Mouse (Mus musculus) embryonic facial prominence, embryonic 10.5 days (tissue): Measurements from ENCODE around the gene Rabgef1. TPM values are rescaled to one million over a fixed set of nuclear protein-coding genes. Genes with fewer than 3 reads are reported as not detected.

Experiments
- DNase-seq: peaks from one replicate; pipeline ENCODE4 v3.0.0-alpha.2; 2017; ENCODE audit warnings: low spot score
- H3K27ac ChIP-seq: fragments of 300-500 bp; sonication (generic); replicated peaks from 2 replicates; pipeline ENCODE4 v1.5.1; 2016; ENCODE audit warnings: mild to moderate bottlenecking
- H3K27me3 ChIP-seq: fragments of 300-500 bp; sonication (generic); replicated peaks from 2 replicates; pipeline ENCODE4 v1.6.1; 2016; ENCODE audit warnings: low read depth, mild to moderate bottlenecking; ENCODE audit not compliant: poor library complexity, severe bottlenecking
- H3K36me3 ChIP-seq: fragments of 300-500 bp; sonication (generic); replicated peaks from 2 replicates; pipeline ENCODE4 v1.6.1; 2016; ENCODE audit warnings: mild to moderate bottlenecking, moderate library complexity
- H3K4me1 ChIP-seq: fragments of 300-500 bp; sonication (generic); 2 replicates; pipeline ENCODE4 v1.6.1; 2016
- H3K4me3 ChIP-seq: fragments of 300-500 bp; sonication (generic); 2 replicates; pipeline ENCODE4 v1.5.1; 2016; ENCODE audit warnings: mild to moderate bottlenecking, moderate library complexity
- H3K9me3 ChIP-seq: fragments of 300-500 bp; sonication (generic); 2 replicates; pipeline ENCODE4 v1.6.1; 2016; ENCODE audit warnings: mild to moderate bottlenecking
- WGBS: fragments of 180-500 bp; shearing (Covaris S2); methylation state at CpG from one replicate; pipeline ENCODE4 v1.1.7; 2016; 5-methylcytosine and 5-hydroxymethylcytosine counted together
- polyA plus RNA-seq: library from polyadenylated mRNA; unstranded; fragments of >200 nt; fragmentation: Nextera tagmentation; extraction: Ambion mirVana; gene quantifications from 2 replicates; pipeline ENCODE4 v1.2.1, GENCODE M21; 2016

The Rabgef1 gene
- polyA plus RNA-seq, 1 experiment from 2014 or later, result 26.2 TPM

DNA sequence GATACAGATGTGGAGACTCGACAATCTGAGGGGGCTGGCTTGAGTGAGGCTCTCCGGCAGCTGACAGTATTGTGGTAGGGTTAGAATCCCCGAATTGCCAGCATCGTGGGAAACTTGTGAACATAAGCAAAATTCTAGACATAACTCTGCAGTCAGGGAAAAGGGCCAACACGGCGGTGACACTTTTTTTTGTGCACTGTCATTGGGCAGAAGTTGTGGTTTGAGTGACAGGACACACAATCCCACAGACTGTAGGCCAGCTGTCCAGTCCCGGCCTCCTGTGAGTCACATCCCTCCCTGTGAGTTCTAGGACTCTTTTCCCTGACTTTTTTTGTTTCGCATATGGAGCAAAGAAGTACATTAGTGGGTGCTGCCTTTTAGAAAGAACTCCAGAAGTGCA lies 25.6 kb upstream of the Rabgef1 start:
- peaks cover 7% of the 10 kb centered on the region; the same call in 1 of the 2 replicates for H3K36me3 ChIP-seq
- H3K4me1 ChIP-seq, result peaks cover 21% of the 10 kb centered on the region
- no peak overlapping the region for H3K27ac ChIP-seq
- H3K27me3 ChIP-seq, result peaks cover 6% of the 10 kb centered on the region
- no peak overlapping the region for H3K4me3 ChIP-seq
- 89% methylated on average over 8 of the region's 8 CpGs for WGBS
- H3K9me3 ChIP-seq, result no peaks in the 10 kb centered on the region
- DNase-seq, result no peak

GRCm38 (mm10) chr5:130149726-130150310 lies 21.8 kb upstream of the Rabgef1 start:
- 80% methylated on average over 7 of the region's 7 CpGs for WGBS
- Histone ChIP-seq H3K27me3 (no peaks in the 10 kb centered on the region; the same call in 1 of the 2 replicates), H3K4me1 (peaks cover 8% of the 10 kb centered on the region)

GRCm38 (mm10) chr5:130154286-130154685 lies 17.3 kb upstream of the Rabgef1 start:
- no peak overlapping the region for H3K27ac ChIP-seq
- WGBS, result 84% methylated on average over 2 of the region's 2 CpGs
- no peak for DNase-seq
- no peaks in the 10 kb centered on the region; the same call in 1 of the 2 replicates for H3K27me3 ChIP-seq
- H3K4me1 ChIP-seq, result no peaks in the 10 kb centered on the region; the same call in 1 of the 2 replicates
- no peaks in the 10 kb centered on the region for H3K9me3 ChIP-seq
- H3K4me3 ChIP-seq, result no peak overlapping the region
- peaks cover 20% of the 10 kb centered on the region for H3K36me3 ChIP-seq

More at GRCm38 (mm10) chr5:130149726-130150310, 21.8 kb upstream of the Rabgef1 start:
- Histone ChIP-seq H3K4me3 (no peak overlapping the region), H3K36me3 (peaks cover 27% of the 10 kb centered on the region), H3K27ac (no peak overlapping the region), H3K9me3 (no peaks in the 10 kb centered on the region)
- no peak for DNase-seq

DNA sequence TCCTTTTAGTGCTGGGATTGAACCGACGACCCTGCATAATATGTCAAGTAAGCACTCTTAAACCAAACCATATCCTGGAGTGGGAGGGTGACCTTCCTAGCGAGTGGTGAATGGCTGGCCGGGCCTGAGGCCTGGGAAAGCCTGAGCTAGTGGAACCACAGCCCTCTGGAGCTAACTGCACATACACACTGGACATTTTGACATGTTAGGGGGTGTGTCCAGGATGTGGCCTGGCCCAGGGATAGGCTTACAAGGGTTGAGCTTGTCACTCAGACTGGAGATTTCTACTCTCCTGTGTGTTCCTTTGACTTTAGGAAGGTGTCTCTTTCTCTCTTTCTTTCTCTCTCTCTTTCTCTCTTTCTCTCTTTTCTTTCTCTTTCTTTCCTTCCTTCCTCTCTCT lies 13.1 kb upstream of the Rabgef1 start:
- H3K4me1 ChIP-seq, result no peaks in the 10 kb centered on the region; the same call in 1 of the 2 replicates
- no peaks in the 10 kb centered on the region for H3K9me3 ChIP-seq
- H3K27ac ChIP-seq, result no peak overlapping the region
- no peak for DNase-seq
- no peaks in the 10 kb centered on the region for H3K27me3 ChIP-seq
- 81% methylated on average over 4 of the region's 4 CpGs for WGBS
- no peaks in the 10 kb centered on the region for H3K36me3 ChIP-seq
- H3K4me3 ChIP-seq, result no peak overlapping the region

- Histone ChIP-seq H3K4me3 (no peak overlapping the region), H3K27ac (no peak overlapping the region), H3K27me3 (no peaks in the 10 kb centered on the region), H3K4me1 (no peaks in the 10 kb centered on the region; the same call in 1 of the 2 replicates), H3K36me3 (no peaks in the 10 kb centered on the region), H3K9me3 (no peaks in the 10 kb centered on the region)
- DNase-seq, result no peak
- 66% methylated on average over 7 of the region's 7 CpGs for WGBS
These were observed 11.8 kb upstream of the Rabgef1 start for GRCm38 (mm10) chr5:130159761-130160201.

DNA sequence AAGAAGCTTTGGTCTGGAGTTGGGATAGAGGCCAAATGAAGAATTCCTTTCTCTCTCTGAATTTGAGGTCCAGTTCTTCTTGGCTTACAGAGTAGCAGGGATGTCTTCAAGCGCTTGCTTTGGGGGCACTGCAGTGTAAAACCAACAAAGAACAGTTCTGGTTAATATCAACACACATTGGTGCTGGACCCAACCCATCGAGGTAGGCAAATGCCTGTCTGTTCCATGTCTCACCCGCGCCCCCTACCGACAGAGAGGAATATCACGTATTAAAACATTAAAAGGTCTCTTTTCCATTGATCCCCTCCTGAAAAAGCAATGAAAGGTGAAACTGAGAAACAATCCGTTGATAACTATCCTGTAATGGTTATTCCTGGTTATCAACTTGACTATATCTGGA lies 7.9 kb upstream of the Rabgef1 start:
- no peak overlapping the region for H3K4me3 ChIP-seq
- H3K27ac ChIP-seq, result no peak overlapping the region
- no peaks in the 10 kb centered on the region for H3K36me3 ChIP-seq
- H3K27me3 ChIP-seq, result no peaks in the 10 kb centered on the region
- 6% methylated on average over 7 of the region's 7 CpGs for WGBS
- H3K4me1 ChIP-seq, result no peaks in the 10 kb centered on the region
- H3K9me3 ChIP-seq, result no peaks in the 10 kb centered on the region
- DNase-seq, result peak; percentile 74

GRCm38 (mm10) chr5:130165213-130165612 lies 6.4 kb upstream of the Rabgef1 start:
- no peak for DNase-seq
- no peaks in the 10 kb centered on the region for H3K36me3 ChIP-seq
- no peaks in the 10 kb centered on the region for H3K27me3 ChIP-seq
- H3K27ac ChIP-seq, result no peak overlapping the region
- H3K9me3 ChIP-seq, result no peaks in the 10 kb centered on the region
- H3K4me1 ChIP-seq, result no peaks in the 10 kb centered on the region
- 79% methylated on average over 4 of the region's 4 CpGs for WGBS
- H3K4me3 ChIP-seq, result no peak overlapping the region

- no peak for DNase-seq
- Histone ChIP-seq H3K36me3 (no peaks in the 10 kb centered on the region), H3K4me3 (no peak overlapping the region), H3K27me3 (no peaks in the 10 kb centered on the region), H3K27ac (no peak overlapping the region), H3K9me3 (no peaks in the 10 kb centered on the region), H3K4me1 (peaks cover 27% of the 10 kb centered on the region)
- 71% methylated on average over 6 of the region's 6 CpGs for WGBS
These were observed 2.5 kb upstream of the Rabgef1 start for GRCm38 (mm10) chr5:130169109-130169508.

GRCm38 (mm10) chr5:130170666-130171422 lies 754 bp upstream of the Rabgef1 start:
- no peaks in the 10 kb centered on the region for H3K36me3 ChIP-seq
- peaks cover 27% of the 10 kb centered on the region for H3K4me1 ChIP-seq
- H3K27ac ChIP-seq, result peak overlapping the region; percentile 91
- H3K4me3 ChIP-seq, result peak overlapping the region; percentile 96
- 15% methylated on average over 6 of the region's 6 CpGs for WGBS
- H3K9me3 ChIP-seq, result no peaks in the 10 kb centered on the region
- DNase-seq, result no peak
- H3K27me3 ChIP-seq, result no peaks in the 10 kb centered on the region

GRCm38 (mm10) chr5:130171956-130172601 lies 481 bp downstream of the Rabgef1 start:
- no peaks in the 10 kb centered on the region for H3K27me3 ChIP-seq
- WGBS, result 2% methylated on average over 46 of the region's 46 CpGs
- H3K36me3 ChIP-seq, result no peaks in the 10 kb centered on the region
- no peak for DNase-seq
- no peaks in the 10 kb centered on the region for H3K9me3 ChIP-seq
- peaks cover 27% of the 10 kb centered on the region for H3K4me1 ChIP-seq
- peak overlapping the region; percentile 96 for H3K4me3 ChIP-seq
- H3K27ac ChIP-seq, result peak overlapping the region; percentile 91

DNA sequence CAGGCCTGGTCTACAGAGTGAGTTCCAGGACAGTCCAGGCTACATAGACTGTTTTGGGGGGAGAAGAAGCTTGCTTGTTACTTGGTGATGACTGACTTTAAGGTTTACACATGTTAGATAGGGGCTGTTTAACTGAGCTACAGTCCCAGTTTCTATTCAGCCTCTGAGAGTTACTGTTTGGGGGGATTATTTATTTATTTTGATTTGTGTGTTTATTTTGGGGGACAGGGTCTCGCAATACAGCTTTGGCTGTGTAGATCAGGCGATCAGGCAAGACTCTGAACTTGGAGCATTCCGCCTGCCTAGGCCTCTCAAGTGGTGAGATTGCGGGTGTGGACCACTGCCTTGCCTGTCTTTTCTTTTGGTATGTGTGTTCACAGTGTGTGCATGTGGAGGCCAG lies 1.4 kb downstream of the Rabgef1 start:
- Histone ChIP-seq H3K36me3 (no peaks in the 10 kb centered on the region), H3K4me1 (peaks cover 30% of the 10 kb centered on the region), H3K9me3 (no peaks in the 10 kb centered on the region), H3K4me3 (peak overlapping the region; percentile 96), H3K27me3 (no peaks in the 10 kb centered on the region), H3K27ac (no peak overlapping the region)
- DNase-seq, result no peak
- 90% methylated on average over 4 of the region's 4 CpGs for WGBS

DNA sequence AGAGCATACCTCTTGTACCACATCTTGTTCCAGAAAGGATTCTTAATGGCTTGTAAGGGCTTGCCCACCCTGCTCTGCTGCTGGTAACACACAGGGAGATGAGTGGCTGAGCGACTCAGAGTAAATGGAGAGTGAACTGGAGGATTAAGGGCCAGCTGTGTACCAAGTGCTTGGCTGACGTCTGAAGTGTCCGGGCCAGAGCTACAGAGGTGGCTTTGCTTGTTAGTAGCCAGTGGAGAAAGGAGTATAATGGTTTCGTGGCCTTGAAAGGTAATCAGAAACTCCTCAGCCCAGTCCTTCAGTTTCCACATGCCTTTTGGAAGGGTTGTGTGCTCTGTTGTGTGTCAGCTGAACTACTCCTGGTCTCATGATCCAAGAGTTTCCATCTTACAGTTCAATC lies 6.3 kb downstream of the Rabgef1 start:
- Histone ChIP-seq H3K4me3 (no peak overlapping the region), H3K9me3 (no peaks in the 10 kb centered on the region), H3K4me1 (peaks cover 9% of the 10 kb centered on the region), H3K36me3 (no peaks in the 10 kb centered on the region), H3K27ac (no peak overlapping the region), H3K27me3 (no peaks in the 10 kb centered on the region)
- DNase-seq, result peak; percentile 20
- 58% methylated on average over 4 of the region's 4 CpGs for WGBS
